Mouse (Mus musculus) cerebellum, adult 18-20 months (tissue): ENCODE measurements around the gene Hnrnpm.
"Not testable (repeated sequence)": the region's sequence is repeated elsewhere in the genome, so short reads cannot be mapped to it uniquely, and the experiment has no call there.

ENCODE experiments used
- DNase-seq, 2 experiments: peaks; one replicate each; pipeline ENCODE4 v3.0.0; 2021

Hnrnpm gene

GRCm38 (mm10) chr17:33666813-33667212 lies 19.8 kb downstream of the Hnrnpm start:
- DNase-seq: no peak

DNA sequence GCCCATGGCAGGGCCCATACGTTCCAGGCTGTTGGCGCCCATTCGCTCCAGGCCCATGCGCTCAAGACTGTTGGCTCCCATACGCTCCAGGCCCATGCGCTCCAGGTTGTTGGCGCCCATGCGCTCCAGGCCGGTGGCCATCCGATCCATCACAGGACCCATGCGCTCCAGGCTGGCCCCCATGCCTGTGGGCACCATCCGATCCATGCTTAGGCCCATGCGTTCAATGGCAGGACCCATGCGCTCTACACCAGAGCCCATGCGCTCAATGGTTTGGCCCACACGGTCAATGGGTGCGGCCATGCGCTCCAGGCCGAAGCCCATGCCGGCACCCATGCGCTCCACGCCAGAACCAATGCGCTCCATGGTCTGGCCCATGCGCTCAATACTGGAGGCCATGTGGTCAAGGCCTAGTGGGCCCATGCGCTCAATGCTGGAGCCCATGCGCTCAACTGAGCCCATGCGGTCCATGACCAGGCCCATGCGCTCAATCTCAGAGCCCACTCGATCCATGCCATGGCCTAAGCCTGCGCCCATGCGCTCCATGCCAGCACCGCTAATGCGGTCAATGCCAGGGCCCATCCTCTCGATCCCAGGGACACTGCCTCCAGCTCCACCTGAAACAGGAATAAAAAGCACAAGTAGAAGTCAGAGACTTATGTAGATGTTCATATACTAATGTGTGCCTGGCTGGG lies 36.7 kb downstream of the Hnrnpm start:
- DNase-seq: no peak

- no peak for DNase-seq
Observed at GRCm38 (mm10) chr17:33645073-33645472, 41.6 kb downstream of the Hnrnpm start.

DNA sequence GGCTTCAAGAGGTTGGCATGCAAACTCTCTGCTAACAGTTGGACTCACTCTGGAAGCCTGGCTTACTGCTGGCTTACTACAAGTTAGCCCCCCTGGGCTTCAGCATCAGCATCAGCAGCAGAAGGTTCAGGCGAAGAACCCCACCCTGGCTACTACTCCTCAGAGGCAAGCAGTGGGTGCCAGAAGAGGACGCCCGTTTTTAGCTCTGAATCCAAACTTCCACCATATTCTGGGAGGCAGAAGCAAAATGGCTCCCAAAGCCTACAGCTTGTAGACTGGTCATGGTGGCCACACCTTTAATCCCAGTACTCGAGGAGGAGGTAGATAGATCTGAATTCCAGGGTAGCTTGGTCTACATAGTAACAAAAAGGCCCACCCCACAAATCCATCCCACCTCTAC lies 42.6 kb downstream of the Hnrnpm start:
- DNase-seq: no peak

DNA sequence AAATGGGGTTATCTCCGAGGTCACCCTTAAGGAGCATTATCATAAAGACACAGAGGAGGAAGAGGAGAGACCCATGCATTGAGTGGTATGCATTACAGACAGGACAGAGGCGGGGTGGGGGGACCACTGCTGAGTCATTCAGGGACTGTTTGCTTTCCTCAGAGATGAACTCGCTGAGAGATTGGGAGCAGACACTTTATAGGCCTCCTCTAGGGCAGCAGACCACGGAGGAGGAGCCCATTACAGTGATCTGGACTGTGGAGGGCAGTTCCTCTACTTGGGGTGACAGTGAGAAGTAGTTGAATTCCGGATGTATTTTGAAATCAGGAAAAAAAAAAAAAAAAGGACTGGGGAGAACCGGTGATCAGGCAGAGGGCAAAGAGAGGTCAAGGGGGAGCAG lies 46.9 kb downstream of the Hnrnpm start:
- DNase-seq: no peak

GRCm38 (mm10) chr17:33637516-33638276 lies 49.0 kb downstream of the Hnrnpm start, which contains the start of gene Pram1:
Gene Pram1, plus strand, starts transcription at chr17:33638056.
- DNase-seq: no peak

GRCm38 (mm10) chr17:33637038-33637437 lies 49.6 kb downstream of the Hnrnpm start:
- DNase-seq: no peak

DNA sequence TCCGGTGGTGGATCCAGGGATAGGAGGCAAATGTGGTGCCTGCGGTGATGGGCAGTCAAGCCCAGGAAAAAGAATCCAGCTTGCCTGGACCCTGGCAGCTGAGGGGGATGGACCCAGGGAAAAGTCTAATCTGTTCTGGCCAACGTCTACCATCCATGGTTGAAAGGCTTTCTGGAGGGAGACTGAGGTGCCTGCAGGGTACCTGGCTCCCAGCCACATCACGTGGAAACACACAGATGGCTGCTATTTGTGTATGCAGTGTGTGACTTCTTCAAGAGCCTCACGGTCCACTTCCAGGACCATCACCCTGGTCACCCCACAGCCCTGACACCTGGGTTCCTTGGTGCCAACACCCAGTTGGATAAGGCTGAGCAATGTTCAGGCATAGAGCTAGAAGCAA lies 54.9 kb downstream of the Hnrnpm start:
- DNase-seq: peak; percentile 82

- DNase-seq: peak in 1 of 2 experiments; percentile 23
Observed at GRCm38 (mm10) chr17:33631236-33631635, 55.4 kb downstream of the Hnrnpm start.

DNA sequence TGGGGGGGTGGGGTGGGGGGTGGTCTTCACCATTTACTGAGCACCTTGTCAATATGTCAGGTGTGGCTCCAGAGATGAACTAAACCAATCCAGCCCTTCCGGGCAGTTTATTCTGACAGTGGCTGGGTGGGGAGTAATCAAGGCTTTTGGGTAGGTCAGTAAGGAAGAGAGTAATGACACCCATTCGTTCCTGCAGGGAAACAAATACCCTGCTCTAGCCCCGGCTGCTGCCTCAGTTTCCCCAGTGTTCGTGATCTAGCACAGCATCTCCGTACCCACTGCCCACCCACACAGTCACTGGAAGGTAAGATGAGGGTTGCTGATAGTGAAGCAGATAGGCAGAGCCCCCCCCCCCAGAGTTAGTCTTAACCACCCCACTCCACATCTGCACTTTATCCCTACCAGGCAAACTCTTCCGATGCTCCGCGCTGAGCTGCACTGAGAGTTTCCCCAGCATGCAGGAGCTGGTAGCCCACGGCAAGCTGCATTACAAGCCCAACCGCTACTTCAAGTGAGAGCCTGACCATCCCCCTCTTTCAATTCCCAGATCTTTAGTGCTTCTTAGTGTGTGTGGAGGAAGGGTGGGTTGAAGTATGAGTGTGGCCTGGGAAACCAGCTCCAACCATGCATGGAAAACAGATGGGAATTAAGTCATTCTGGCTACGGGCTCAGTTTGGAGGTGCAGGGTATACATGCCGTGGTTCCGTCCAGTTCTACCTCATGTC lies 56.3 kb downstream of the Hnrnpm start:
- DNase-seq: no peak

DNA sequence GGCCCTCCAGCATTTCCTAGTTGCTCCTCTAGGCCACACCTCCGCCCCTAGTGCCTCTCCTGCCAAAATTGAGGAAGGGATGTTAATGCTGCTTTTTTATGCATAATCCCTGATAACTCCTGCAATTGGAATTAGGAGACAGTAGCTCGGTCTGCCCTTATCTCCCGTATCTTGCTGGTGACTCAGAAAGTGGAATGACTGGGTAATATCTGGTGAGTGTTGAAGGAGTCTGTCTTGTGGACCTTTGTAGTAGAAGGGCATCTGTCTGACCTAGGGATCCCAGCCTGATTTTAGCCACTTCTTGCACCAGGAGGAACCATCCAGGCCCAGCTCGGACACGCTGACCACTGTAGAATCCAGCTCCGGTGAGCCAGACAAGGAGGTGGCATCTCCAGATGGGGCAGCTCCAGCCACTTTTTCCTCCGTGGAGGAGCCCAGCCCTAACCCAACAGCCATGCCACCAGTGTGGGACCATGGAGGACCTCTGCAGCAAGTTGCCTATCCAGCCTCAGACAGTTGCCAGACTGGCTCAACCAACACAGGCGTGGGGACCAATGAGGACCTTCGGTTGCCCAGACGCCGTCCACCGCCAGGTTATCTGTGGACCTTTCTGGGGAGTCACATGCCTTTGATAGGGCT lies 57.1 kb downstream of the Hnrnpm start:
- peak in 1 of 2 experiments; percentile 35 for DNase-seq

GRCm38 (mm10) chr17:33628621-33629486 lies 57.8 kb downstream of the Hnrnpm start, which contains the start of gene Zfp414:
Gene Zfp414, plus strand, starts transcription at chr17:33629090.
- DNase-seq: peak; percentile 89 to 91

DNA sequence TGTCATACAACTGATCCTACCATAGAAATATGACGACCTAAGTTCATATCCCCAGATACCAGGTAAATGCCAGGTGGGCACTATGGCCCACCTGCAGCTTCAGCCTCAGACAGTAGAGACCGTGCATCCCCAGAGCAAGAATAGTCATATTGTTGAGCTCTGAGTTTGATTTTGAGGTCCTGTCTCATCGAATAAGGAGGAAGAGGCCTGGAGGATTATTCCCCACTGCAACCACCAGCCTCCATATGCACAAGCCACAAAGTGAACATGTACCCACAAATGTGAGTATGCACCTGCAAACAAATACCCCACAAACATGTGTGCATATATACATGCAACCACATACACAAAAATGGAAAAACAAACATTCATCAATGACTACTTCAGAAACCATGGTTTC lies 59.4 kb downstream of the Hnrnpm start:
- DNase-seq: no peak

DNA sequence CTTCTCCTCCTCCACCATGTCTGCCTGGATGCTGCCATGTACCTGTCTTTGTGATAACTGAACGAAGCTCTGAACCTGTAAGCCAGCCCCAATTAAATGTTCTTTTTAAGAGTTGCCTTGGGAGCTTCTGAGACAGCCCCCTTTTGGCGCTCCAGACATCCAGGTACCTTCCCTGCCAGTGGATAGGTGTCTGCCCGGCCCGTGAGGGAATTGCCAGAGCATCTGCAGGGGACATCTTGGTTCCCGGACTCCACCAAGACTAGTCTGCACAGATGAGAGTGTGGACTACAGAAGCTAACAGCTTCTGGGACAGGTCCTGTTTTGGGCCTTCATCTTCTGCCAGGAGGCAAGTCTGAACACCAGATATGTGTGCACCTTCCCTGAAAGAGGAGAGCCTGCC lies 72.9 kb downstream of the Hnrnpm start:
- DNase-seq: not testable (repeated sequence)

DNA sequence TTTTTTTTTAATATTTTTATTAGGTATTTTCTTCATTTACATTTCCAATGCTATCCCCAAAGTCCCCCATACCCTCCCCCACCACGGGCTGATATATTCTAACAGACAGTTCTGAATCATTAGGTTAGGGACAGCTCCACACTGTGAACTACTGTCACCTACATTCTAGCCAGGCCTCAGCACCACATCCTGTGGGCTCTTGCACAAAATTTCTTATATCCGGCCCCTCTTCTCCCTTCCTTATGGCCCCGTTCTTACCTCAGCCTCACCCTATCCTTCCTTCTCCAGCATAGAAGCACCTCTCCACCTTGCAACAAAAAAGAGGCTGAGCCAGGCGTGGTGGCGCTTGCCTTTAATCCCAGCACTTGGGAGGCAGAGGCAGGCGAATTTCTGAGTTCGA lies 76.1 kb downstream of the Hnrnpm start:
- DNase-seq: no peak

- DNase-seq: no peak
Observed at GRCm38 (mm10) chr17:33607273-33607672, 79.4 kb downstream of the Hnrnpm start.

GRCm38 (mm10) chr17:33601947-33602346 lies 84.7 kb downstream of the Hnrnpm start:
- DNase-seq: no peak

DNA sequence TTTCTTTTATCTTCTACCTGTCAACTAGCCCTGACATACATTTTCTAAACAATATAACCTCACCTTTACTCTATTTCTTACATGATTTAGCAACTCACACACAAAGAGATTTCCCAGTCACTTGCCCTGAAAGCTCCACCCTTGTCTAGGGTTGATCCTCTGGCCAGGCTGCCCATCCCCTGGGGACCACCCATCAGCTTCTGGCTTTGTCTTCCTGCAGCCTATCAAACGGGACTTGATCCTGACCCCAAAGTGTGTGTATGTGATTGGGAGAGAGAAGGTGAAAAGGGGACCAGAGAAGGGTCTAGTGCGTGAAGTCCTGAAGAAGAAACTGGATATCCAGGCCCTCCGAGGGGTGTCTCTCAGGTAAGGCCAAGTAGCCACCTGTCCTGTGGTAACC lies 85.8 kb downstream of the Hnrnpm start:
- DNase-seq: no peak

GRCm38 (mm10) chr17:33599836-33600475 lies 86.7 kb downstream of the Hnrnpm start:
- DNase-seq: no peak

GRCm38 (mm10) chr17:33598506-33598905 lies 88.2 kb downstream of the Hnrnpm start:
- no peak for DNase-seq

GRCm38 (mm10) chr17:33597271-33597670 lies 89.4 kb downstream of the Hnrnpm start:
- no peak for DNase-seq
